Mouse (Mus musculus) cerebellum, adult 2 months (tissue): Measurements from ENCODE around the gene Tssk4.

Experiments
- CTCF ChIP-seq: fragments of 200-500 bp; IDR thresholded peaks from 2 replicates; pipeline ENCODE4 v1.5.1; 2011; ENCODE audit warnings: low read depth, mild to moderate bottlenecking, control low read depth, low read length, moderate library complexity, borderline replicate concordance; ENCODE audit not compliant: insufficient read depth
- POLR2A ChIP-seq: fragments of 200-500 bp; IDR thresholded peaks from 2 replicates; pipeline ENCODE4 v1.6.1; 2011; ENCODE audit warnings: low read length, control low read depth, borderline replicate concordance; ENCODE audit not compliant: insufficient read depth

- TF ChIP-seq CTCF (no peak), POLR2A (peak; percentile 49; the same call in 1 of the 2 replicates)
These were observed 6.7 kb upstream of the Tssk4 start, which contains the start of gene Tm9sf1 for GRCm38 (mm10) chr14:55643060-55643907.
